Mouse (Mus musculus) yolk sac, embryonic 10.5 days (tissue): Measurements from ENCODE around the gene Celf2.
"Not testable (repeated sequence)": the region's sequence is repeated elsewhere in the genome, so short reads cannot be mapped to it uniquely, and the experiment has no call there.

Source experiments
- DNase-seq: peaks from one replicate; pipeline ENCODE4 v3.0.0-alpha.2; 2017; ENCODE audit warnings: low spot score

Celf2 gene

DNA sequence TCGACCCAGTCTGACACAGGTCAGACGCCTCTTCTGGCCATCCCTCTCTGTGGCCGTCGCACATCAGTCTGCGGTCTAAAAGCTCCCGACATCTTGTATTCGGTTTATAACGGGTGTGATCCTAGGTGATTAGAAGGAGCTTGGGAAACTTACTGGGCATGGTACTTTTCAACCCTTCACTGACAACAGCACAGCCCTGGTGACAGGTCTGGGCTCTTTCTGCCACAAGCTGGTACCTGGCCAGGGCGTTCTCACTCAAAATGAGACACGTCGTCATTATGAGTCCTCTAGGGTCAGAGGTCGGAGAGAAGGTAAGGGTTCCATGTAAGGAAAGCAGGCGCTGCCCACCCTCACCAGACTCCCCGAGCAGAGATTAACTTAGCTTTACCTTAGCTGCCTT is 915.6 kb downstream of the Celf2 start:
- no peak for DNase-seq

DNA sequence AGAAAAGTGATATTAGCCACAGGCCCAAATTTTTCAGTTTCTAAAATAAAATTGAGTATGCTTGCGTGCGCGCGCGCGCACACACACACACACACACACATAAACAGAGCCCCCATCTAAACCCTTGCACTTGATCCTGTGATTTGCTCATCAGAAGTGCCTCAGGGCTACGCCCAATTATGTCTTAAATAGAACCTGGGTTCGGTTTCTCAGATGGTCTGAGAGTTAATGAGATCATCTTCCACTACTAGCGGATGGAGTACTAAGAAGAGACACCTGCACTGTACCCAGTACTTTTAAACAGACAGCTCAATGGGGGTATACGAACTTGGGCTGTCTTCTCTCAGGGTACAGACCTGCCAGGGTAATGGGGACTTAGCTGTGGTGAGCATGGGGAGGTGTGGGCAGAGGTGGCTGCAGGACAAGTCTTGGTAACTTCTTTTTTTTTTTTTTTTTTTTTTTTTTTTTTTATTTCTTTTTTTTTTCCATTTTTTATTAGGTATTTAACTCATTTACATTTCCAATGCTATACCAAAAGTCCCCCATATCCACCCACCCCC is 923.2 kb downstream of the Celf2 start:
- DNase-seq: no peak

DNA sequence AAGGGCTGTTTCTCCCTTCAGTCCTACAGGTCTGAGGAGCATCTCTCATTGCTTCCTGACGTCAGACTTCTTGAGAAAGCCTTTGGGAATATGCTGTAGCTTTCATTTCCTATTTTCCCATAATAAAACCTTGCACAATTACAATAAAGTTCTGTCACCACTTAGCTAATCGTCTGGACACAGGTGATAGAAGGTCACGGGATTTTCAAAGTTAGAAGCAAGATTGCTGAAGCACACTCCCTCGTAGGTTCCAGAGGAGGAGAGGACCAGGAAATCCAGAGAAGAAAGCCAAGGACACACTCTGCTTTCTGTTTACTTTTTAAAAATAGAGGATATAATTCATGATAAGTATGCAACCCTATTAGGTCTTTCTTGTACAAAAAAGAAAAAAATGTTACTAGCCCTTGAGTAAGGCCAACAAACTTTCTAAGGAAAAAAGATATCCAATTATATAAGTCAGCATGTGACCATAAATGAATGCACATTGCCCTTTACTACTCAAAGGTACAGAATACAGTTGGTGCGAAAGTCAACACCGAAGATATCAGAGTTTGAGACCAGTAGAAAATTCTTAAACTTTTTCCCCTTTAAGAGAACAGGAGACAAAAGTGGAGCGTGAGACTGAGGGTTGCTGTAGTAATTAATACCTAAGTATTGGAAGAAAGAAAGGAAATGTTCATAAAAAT is 924.2 kb downstream of the Celf2 start:
- DNase-seq: no peak

DNA sequence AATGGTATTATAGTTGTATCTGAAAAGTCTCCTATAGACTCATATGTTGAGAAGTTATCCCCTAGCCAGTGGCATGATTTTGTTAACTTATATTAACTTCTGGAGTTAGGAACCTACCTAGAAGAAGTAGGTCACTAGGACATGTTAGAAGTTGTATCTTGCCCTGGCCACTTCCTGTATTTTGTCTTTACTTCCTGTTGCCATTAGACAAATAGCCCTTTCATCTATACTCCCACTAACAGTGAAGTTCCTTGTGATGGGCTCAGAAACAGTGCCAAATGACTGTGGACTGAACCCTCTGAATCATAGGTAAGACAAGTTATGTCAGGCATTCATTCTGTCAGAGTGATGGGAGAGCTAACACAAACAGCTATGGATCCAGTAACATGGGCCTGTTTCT is 926.7 kb downstream of the Celf2 start:
- DNase-seq: no peak

DNA sequence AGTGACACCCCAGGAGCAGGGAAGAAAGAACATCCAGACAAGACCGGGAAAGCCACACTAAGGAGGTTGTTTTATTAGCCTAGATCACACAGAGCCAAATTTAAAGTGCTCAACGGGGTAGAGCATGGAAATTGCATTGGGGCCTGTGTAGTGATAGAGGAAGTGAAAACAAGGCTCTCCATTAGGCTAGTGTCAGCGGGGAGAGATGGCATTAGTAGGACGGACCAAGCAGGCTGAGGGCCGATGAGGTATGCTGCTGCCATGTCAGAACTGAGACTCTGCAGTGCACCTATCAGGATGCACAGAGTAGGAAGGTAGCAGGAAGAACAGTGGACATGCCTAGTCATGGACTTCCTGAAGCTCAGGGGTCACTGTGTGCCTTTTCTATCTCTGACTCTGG is 929.3 kb downstream of the Celf2 start:
- DNase-seq: no peak

DNA sequence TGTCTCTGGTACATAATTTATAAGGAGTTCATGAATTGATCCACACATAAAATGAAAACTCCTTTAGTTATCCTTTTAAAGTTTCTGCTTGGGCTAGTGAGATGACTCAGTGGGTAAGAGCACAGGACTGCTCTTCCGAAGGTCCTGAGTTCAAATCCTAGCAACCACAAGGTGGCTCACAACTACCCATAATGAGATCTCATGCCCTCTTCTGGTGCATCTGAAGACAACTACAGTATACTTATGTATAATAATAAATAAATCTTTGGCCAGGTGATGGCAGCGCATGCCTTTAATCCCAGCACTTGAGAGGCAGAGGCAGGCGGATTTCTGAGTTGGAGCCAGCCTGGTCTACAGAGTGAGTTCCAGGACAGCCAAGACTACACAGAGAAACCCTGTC is 934.0 kb downstream of the Celf2 start:
- not testable (repeated sequence) for DNase-seq

DNA sequence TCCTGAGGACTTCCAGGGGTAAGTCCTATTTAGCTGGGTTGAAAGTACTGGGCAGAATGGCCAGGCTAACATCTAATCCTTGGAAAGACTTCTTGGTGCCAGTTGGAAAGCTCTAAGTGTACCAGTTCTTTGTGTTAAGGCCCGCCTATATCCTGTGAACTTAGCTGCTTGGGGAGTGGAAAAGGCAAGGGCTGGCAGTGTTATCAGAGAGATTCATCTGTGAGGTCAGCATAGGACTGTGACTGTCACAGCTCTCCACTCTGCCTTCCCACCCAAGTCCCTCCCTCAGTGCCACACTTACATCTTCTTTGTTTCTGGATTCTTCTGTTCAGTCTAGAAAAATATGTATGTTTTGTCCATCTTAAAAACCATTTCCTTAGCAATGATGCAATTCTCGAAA is 935.7 kb downstream of the Celf2 start:
- no peak for DNase-seq

DNA sequence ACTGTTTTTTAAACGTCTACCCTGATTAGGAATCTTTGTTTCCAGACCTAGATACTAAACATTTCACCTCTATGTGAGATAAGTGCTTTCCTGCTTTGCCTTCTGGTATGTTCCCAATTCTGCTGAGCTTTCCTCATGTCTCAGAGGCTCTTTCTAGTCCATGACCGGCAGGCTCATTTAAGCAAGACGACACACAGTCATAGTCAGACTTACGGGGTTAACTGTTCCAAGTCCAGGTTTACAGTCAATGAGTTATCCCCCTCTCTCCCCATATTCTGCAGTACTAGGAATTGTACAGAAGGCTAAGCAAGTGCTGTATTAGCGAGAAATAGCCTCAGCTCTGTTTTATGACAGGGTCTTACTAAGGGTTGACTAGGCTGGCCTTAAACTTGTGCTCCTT is 936.4 kb downstream of the Celf2 start:
- DNase-seq: no peak

DNA sequence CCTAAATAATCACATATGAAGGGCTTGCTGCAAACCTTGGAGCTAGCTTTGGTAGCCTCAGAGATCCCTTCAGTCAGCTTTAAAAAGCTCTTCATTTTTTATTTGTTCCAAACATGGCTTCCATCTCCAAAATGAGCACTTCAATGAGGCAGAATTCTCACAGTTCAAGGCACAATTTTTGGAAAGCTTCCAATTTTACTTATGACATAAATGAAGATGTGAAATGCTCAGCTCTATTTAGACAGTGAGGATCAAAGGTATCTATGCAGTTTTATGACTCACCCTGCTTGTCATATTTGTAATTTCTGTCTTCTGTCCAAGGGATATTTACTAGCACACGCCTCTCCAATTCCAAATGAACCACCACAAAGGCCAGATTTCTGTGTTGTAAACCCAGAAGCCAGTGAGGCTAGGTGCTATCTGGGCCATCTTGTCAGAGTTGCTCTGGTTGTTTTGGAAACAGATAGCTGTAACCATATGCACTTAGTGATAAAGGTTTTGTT is 940.3 kb downstream of the Celf2 start:
- no peak for DNase-seq

DNA sequence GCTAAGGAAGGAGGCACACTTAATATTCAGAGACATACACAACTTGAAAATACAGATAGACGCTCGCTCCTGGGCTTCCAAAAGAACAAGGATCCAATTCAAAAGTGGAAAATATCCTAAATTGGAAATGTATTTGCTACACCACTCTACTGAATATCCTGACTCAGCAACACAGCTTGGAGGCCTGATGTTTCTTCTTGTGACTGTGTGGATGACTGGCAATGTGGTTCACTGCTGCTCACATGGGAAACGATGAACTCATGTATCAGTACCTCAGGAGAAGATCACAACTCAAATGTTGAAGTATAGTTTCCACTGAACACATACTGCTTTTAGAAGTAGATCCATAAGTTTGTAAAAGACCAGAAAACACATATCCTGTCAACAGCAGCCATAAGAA is 944.2 kb downstream of the Celf2 start:
- DNase-seq: no peak

DNA sequence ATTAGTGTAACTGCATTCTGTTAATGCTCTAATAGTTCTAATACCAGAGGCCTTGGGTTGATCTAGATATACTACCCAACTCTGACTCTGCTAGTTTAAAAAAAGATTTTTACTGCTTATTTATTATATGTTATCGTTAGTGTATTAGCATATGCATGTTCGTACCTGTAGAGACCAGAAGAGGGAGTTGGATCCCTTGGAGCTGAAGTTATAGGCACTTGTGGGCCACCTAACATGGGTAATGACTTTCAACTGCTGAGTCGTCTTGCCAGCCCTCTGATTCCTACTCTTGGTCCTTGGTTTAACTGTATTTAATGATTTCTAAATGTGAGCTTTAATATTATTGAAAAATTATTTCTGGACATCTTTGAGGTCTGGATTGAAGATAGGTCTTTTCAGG is 948.0 kb downstream of the Celf2 start:
- DNase-seq: no peak

DNA sequence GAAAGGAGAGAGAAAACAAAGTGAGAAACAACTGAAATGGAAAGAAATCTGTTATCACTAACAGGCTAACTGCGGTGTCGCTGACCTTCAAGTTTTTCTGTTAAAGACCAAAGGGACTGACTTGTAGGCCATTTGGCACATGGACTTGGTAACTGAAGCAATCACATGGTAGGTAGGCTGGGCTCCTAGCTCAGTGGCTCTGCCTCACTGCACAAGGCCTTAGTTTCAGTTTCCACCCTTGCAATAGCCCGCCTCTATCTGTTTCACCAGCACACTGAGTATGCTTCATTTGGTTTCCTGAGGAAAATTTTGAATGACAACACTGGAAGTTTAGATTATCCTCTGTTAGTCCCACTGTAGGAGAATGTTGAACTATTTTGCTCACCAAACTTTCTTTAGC is 948.6 kb downstream of the Celf2 start:
- no peak for DNase-seq

DNA sequence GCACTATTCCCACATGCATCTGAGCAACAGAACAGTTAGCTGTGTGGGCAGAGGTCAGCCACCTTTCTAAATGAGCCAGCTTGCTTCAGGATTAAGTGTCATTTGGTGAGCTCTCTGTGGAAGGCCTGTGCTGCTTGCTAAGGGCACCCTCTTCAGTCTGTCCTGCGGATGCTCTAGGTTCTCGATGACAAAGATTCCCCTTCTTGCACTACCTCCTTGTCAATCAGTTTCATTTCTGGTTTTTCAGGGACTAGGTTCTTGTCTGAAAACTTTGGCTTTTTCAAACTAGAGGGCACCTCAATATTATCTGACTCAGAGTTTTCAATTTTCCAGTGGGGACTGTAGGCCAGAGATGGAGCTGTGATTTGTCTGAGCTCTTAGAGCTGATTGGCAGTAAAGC is 949.8 kb downstream of the Celf2 start:
- no peak for DNase-seq

DNA sequence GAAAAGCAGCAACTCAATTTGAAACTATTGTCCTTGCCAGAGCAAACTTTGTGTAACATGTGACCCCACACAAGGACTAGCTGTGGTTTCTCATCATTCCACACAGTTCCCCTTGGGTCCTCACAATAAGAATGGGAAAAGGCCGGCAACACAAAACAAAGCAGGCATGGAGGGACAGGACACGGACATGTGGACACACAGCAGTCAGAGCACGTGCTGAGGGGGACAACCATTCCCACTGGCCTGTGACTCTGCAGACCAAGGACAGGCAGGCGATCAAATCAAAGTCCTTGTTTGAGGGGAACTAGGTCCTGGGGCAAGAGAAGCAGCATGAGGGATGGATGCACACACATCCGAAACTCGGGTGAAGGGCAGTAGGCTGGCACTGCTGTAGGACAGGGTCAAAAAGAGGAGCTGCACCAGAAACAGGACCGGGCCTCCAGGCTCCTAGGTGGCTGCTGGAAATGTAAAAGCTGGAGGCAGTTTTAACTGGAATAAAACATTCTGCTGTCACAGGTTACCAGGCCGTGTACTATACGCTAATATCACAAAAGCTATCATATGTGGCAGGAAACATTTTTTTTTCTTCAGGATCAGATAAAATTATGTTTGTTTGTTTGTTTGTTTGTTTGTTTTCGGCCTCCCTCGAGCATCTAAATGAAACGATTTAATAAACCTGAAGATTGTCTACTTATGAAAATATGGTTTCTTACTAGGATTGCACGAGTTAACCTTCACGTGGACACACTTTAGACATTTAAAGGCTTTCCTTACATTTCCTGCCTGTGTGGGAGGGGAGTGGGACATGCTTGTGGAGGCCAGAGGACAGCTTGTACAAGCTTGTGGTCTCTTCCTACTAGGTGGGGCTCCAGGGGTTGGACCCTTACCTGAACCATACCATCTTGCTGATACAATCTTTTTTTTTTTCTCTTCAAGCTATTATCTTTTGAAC is 950.8 kb downstream of the Celf2 start:
- no peak for DNase-seq

DNA sequence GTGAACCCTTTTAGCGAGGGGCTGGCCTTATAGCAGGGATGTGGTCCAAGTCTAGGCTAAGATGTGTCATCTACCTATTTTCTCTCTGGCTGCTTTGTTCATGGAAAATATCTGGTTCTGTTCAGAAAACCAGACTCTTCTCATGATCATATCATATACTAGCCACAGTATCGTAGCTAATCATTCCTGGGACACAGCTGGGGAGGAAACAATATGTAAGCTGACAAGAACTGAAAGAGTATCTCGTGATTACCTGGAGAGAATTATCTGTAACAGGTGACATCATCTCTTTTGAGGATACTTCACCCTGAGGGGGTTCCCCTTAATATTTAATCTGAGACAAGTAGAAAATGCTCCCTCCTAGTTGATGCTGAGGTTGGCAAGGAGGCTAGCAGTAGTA is 951.6 kb downstream of the Celf2 start:
- DNase-seq: no peak

DNA sequence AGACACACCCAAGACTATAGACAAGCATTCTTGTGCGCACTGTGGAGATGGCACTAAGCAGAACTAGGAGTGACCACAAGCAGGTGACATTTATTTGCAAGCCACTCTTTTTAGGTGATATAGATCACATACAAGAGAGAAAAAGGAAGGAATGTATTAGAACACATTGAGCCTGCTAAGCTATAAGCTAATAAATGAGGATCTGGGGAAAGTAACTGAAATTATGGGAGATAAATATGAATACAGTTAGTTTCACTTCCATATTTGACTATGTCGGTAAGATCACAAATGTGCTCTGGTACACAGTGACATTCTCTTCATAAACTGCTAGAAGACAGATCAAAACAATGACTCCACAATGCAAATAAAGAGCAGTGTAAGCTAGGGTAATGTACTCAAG is 952.5 kb downstream of the Celf2 start:
- DNase-seq: no peak

DNA sequence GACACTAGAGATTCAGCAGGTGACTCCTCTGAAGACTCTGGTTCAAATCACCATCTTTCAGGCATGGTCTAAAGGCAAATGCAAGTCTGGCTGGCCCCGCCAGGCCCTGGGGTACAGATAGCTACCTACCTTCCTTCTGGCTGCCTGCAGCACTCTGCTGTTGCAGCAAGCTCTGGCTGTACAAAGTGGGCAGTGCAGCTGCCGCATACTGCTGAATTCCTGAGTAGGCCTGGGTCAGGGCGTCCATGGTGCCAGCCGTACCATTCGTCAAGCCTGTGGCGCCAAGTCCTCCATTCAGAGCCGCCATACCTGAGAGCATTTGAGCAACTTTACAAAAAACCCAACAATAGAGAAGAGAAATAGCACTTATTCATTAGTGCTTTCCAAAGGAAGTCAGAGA is 955.7 kb downstream of the Celf2 start:
- no peak for DNase-seq

DNA sequence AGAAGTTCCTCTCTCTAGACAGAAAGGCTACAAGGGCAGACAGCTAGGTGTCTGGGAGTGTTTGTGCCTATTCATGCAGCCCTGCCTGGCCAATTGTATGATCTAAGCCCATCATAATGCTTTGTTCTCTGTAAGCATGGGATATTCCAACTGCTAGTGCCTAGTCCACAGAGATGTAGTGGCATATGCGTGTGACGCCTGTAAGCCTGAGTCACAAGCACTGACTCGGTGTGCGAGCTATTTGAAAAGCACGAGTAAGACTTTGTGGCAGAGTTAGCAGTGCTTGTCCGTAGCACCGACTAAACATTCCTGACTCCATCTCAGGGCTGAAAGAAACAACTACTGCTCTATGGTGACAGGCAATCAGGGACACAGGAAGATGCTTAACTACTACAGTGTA is 960.1 kb downstream of the Celf2 start:
- no peak for DNase-seq

DNA sequence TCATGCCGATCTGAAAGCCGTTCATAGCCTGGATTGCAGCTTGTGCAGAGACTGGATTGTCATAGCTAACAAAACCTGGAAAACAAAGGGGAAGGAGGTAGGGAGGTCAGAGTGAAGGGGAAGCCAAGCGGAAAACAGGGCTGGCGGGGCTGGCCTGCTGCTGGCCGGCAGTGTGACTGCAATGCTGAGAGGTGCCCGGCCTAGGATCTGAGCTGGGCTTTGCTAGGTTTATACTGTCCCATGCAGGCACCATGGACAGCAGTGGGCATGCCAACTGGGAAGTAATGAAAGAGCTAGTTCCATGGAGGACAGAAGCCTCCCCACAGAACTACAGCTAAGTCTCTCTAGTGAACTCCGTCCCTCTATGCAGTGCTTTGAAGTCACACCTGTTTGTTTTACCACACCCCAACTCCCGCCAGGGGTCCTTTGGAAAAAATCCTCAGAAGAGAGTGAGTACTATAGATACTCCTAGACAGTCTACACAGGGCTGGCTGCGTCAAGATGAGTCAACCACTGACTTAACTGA is 962.2 kb downstream of the Celf2 start:
- no peak for DNase-seq

DNA sequence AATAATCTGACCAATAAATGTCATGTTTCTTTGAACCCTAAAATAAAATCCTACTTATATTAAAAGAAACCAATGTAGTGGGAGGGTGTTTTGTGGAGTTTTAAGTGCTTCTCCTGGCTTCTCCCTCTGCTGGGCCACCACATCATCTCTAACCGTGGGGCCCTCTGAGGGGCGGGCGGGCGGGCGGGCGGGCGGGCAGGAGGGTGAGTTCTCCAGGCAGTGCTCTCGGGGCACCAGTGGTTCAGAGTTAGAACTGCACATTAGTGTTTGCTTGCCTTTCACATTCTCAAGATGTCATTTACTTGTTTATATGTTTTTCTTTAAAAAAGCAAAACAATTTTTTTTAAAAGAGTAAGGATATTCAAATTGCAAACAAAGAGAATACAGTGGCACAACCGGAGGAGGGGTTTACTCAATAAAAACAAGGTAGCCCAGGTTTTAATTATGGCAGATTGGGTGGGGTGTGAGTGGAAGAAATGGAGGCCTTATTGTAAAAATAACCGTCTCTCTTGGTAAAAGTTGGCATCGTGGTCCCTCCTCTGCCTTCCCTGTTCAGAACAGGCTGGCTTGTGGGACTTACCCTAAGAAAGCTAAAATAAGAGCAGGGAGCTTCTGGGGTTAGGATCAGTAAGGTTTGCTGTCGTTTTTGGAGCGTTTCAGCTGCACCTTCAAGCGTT is 962.8 kb downstream of the Celf2 start:
- DNase-seq: no peak

DNA sequence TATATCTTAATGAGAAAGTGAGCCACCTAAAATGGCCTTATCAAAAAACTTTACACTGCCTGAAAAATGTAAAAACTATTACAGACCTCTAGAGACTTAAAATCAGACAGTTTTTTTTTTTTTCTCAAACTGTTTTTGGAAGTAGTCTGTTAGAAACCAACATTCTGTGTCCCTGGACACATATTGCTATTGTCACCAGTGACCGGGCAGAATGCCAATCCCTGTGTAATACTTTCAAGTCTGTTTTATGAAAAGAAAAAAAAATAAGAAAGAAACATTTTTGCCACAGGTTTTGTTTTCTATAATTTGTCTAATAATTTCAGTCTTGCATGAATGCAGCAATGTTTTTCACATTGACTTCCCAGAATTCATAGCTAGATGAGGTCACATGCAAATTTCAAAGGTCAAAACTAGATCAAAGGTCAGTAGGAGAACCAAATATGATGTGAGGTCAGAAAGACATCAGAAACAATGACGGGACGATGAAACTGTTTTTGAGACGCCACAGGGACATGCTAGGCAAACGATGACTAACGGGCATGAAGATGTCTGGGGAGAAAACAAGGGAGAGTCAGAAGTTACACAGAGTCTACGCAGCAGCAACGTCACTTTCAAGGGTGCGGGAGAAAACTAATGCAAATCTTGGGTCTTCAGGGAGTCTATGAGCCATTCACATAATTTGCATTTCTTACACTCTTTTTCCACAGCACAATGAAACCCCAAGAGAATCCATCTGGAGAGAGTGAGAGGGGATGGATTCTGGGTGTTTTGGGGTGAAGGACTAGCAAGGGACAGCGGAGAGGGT is 964.0 kb downstream of the Celf2 start:
- DNase-seq: no peak
